8 mouse cellular contexts compared by ENCODE assay signal in the genomic region with DNA sequence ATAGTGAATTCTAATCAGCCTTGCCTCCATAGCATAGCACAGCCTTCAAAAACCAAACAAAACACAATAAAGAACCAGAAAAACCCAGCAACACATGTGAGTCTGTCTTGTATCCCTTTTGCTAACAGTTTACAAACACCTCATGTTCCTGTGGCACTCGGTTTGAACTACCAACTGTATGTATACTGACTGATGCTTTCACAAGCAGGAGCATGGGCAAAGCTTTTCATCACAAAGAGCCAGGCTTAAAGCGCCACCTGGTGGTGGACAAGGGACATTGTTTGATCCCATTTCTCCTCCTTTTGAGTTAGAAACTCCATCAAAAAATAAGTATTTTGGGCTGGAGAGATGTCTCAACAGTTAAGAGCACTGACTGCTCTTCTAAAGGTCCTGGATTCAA. TPM values are rescaled to one million over a fixed set of nuclear protein-coding genes. Genes with fewer than 3 reads are reported as not detected.
DNase-seq lines count a peak whose midpoint lies in the region; ATAC-seq lines count a peak whose summit lies in the region.

No protein-coding gene starts in this region.

- WGBS in liver, embryonic 12.5 days (ENCODE audit: insufficient replicate concordance), result 19% methylated on average over 2 of the region's 2 CpGs
- WGBS in embryonic facial prominence, embryonic 11.5 days, result 18% methylated on average over 2 of the region's 2 CpGs

- intact Hi-C loops in heart, postnatal 25 days (cut with DNase I), result loop anchor here (2.0 to 5.0 kb wide), 4 partner anchors 37 to 225 kb away; partner anchors contain the start of gene Chd9
- intact Hi-C loops in left cerebral cortex, postnatal 14 days (cut with DNase I), result loop anchor here (2.0 kb wide), 1 partner anchor 191 kb away; the partner anchor contains the start of gene Chd9

- H3K36me3 ChIP-seq in liver, embryonic 12.5 days, result peaks cover 81% of the 10 kb centered on the region
- H3K36me3 ChIP-seq in embryonic facial prominence, embryonic 11.5 days (replicated peaks; ENCODE audit: control insufficient read depth, insufficient read depth, low read depth, low read length), result no peaks in the 10 kb centered on the region; the same call in none of the 2 replicates

- DNase-seq in liver, result peak; percentile 70
- peak; percentile 16 to 40 for DNase-seq in adrenal gland, postnatal 4 days (ENCODE audit: low spot score in 2 of 2)
- DNase-seq in embryonic facial prominence, embryonic 11.5 days (ENCODE audit: low spot score), result peak; percentile 87
- peak; percentile 5 for DNase-seq in heart, postnatal 25 days (ENCODE audit: low spot score)
- DNase-seq in left cerebral cortex, postnatal 14 days (ENCODE audit: low spot score in 2 of 2), result peak; percentile 66 to 68
- DNase-seq in naive thymus-derived CD4-positive, alpha-beta T cell, adult 2 months (ENCODE audit: low read depth), result peak; percentile 83
- peak; percentile 33 for DNase-seq in testis, postnatal 14 days (ENCODE audit: low spot score)

- H3K4me1 ChIP-seq in liver, embryonic 12.5 days, result no peaks in the 10 kb centered on the region
- no peaks in the 10 kb centered on the region for H3K4me1 ChIP-seq in embryonic facial prominence, embryonic 11.5 days (ENCODE audit: control insufficient read depth, insufficient read depth, low read length)

- H3K4me3 ChIP-seq in liver, embryonic 12.5 days, result no peak overlapping the region
- H3K4me3 ChIP-seq in embryonic facial prominence, embryonic 11.5 days (ENCODE audit: low read depth, low read length), result no peak overlapping the region

- H3K9me3 ChIP-seq in liver, embryonic 12.5 days (replicated peaks), result no peaks in the 10 kb centered on the region
- H3K9me3 ChIP-seq in embryonic facial prominence, embryonic 11.5 days (replicated peaks; ENCODE audit: control insufficient read depth, low read length), result no peaks in the 10 kb centered on the region

- H3K27me3 ChIP-seq in liver, embryonic 12.5 days (replicated peaks), result no peaks in the 10 kb centered on the region
- H3K27me3 ChIP-seq in embryonic facial prominence, embryonic 11.5 days (ENCODE audit: control insufficient read depth, insufficient read depth, low read length), result no peaks in the 10 kb centered on the region

- no peak overlapping the region for H3K9ac ChIP-seq in liver, embryonic 12.5 days
- no peak overlapping the region for H3K9ac ChIP-seq in embryonic facial prominence, embryonic 11.5 days (replicated peaks; ENCODE audit: low read length)

- no peak overlapping the region for H3K27ac ChIP-seq in liver, embryonic 12.5 days
- no peak overlapping the region for H3K27ac ChIP-seq in embryonic facial prominence, embryonic 11.5 days (replicated peaks; ENCODE audit: low read depth, low read length)

- ATAC-seq in liver, embryonic 12.5 days, result no peak
- ATAC-seq in embryonic facial prominence, embryonic 11.5 days (replicated peaks; ENCODE audit: insufficient number of reproducible peaks, low FRiP score, low TSS enrichment, low read depth), result no peak

- H3K4me2 ChIP-seq in liver, embryonic 12.5 days, result no peak overlapping the region
- no peak overlapping the region for H3K4me2 ChIP-seq in embryonic facial prominence, embryonic 11.5 days (ENCODE audit: low read depth, low read length)

RNA-seq across cellular contexts. Expression of gene Rbl2, which starts 50.1 kb away (rescaled TPM):
- 9.1 and 9.4 TPM in 2 replicates for polyA plus RNA-seq in liver, embryonic 12.5 days (2016; fragmentation: Nextera tagmentation; extraction: Ambion mirVana)
- 10 to 100 TPM; 36.9 to 37.6 TPM for total RNA-seq in adrenal gland, postnatal 4 days (2021)
- 11.1 and 11.8 TPM in 2 replicates for polyA plus RNA-seq in embryonic facial prominence, embryonic 11.5 days (2014; fragmentation: Nextera tagmentation; extraction: Ambion mirVana)
- total RNA-seq in heart, postnatal 25 days (2021), result 10 to 100 TPM; 27.2 to 31.4 TPM
- total RNA-seq in left cerebral cortex, postnatal 14 days (2021), result 10 to 100 TPM; 30.6 to 30.7 TPM

Comparison
In these comparisons a context has a peak if more than half of its experiments do, and no peak if none do; other contexts are left out.
1. DNase-seq: peak in every context shown above with its lines; median percentile 87 in embryonic facial prominence, embryonic 11.5 days; 83 in naive thymus-derived CD4-positive, alpha-beta T cell, adult 2 months; 70 in liver; 67 in left cerebral cortex, postnatal 14 days; 33 in testis, postnatal 14 days; 28 in adrenal gland, postnatal 4 days; 5 in heart, postnatal 25 days.